Mouse (Mus musculus): Measurements from ENCODE around the gene Epha4.

The Epha4 gene

GRCm38 (mm10) chr1:77446438-77446837, 68.5 kb downstream of the Epha4 start:
- no peak for DNase-seq (ENCODE audit: low read depth)

- DNase-seq (ENCODE audit: low read depth): no peak
These were observed 70.2 kb downstream of the Epha4 start for GRCm38 (mm10) chr1:77444648-77445047.

- no peak for DNase-seq (ENCODE audit: low read depth)
These were observed 72.9 kb downstream of the Epha4 start for GRCm38 (mm10) chr1:77441987-77442386.

- DNase-seq (ENCODE audit: low read depth): no peak
These were observed 73.5 kb downstream of the Epha4 start for GRCm38 (mm10) chr1:77441401-77441800.

- no peak for DNase-seq (ENCODE audit: low read depth)
These were observed 74.4 kb downstream of the Epha4 start for GRCm38 (mm10) chr1:77440512-77440911.

- DNase-seq (ENCODE audit: low read depth): peak; percentile 46
These were observed 75.4 kb downstream of the Epha4 start for GRCm38 (mm10) chr1:77439383-77440074.

GRCm38 (mm10) chr1:77438639-77439038, 76.2 kb downstream of the Epha4 start:
- no peak for DNase-seq (ENCODE audit: low read depth)

- no peak for DNase-seq (ENCODE audit: low read depth)
These were observed 76.8 kb downstream of the Epha4 start for GRCm38 (mm10) chr1:77437881-77438610.

GRCm38 (mm10) chr1:77435045-77435444, 79.8 kb downstream of the Epha4 start:
- no peak for DNase-seq (ENCODE audit: low read depth)

GRCm38 (mm10) chr1:77433148-77433547, 81.7 kb downstream of the Epha4 start:
- DNase-seq (ENCODE audit: low read depth): no peak

GRCm38 (mm10) chr1:77432489-77432888, 82.4 kb downstream of the Epha4 start:
- DNase-seq (ENCODE audit: low read depth): no peak

GRCm38 (mm10) chr1:77429174-77429573, 85.7 kb downstream of the Epha4 start:
- DNase-seq (ENCODE audit: low read depth): no peak

- DNase-seq (ENCODE audit: low read depth): no peak
These were observed 87.9 kb downstream of the Epha4 start for GRCm38 (mm10) chr1:77426956-77427355.

- DNase-seq (ENCODE audit: low read depth): no peak
These were observed 89.7 kb downstream of the Epha4 start for GRCm38 (mm10) chr1:77425171-77425570.

GRCm38 (mm10) chr1:77421081-77421480, 93.8 kb downstream of the Epha4 start:
- no peak for DNase-seq (ENCODE audit: low read depth)

- DNase-seq (ENCODE audit: low read depth): no peak
These were observed 94.5 kb downstream of the Epha4 start for GRCm38 (mm10) chr1:77420348-77420747.

GRCm38 (mm10) chr1:77416872-77417271, 98.0 kb downstream of the Epha4 start:
- no peak for DNase-seq (ENCODE audit: low read depth)

- DNase-seq (ENCODE audit: low read depth): no peak
These were observed 101.8 kb downstream of the Epha4 start for GRCm38 (mm10) chr1:77412871-77413669.

- no peak for DNase-seq (ENCODE audit: low read depth)
These were observed 102.6 kb downstream of the Epha4 start for GRCm38 (mm10) chr1:77412285-77412684.

- DNase-seq (ENCODE audit: low read depth): no peak
These were observed 103.7 kb downstream of the Epha4 start for GRCm38 (mm10) chr1:77411222-77411621.

- no peak for DNase-seq (ENCODE audit: low read depth)
These were observed 104.2 kb downstream of the Epha4 start for GRCm38 (mm10) chr1:77410716-77411115.

GRCm38 (mm10) chr1:77410153-77410552, 104.7 kb downstream of the Epha4 start:
- peak; percentile 11 for DNase-seq (ENCODE audit: low read depth)

GRCm38 (mm10) chr1:77409509-77409908, 105.4 kb downstream of the Epha4 start:
- no peak for DNase-seq (ENCODE audit: low read depth)
